Mouse (Mus musculus): ENCODE results near the gene Cntn5. TPM values are rescaled to one million over a fixed set of nuclear protein-coding genes. Genes with fewer than 3 reads are reported as not detected.

Cntn5 gene
- total RNA-seq, 2 experiments from 2014 or later = 9.8 to 14.2 TPM

- no peak for DNase-seq (ENCODE audit: extremely low spot score in 1 of 2, low spot score in 1 of 2)
Observed at GRCm38 (mm10) chr9:10265616-10266015, 639.0 kb downstream of the Cntn5 start.

- DNase-seq (ENCODE audit: extremely low spot score in 1 of 2, low spot score in 1 of 2) = no peak
Observed at GRCm38 (mm10) chr9:10233364-10233763, 671.2 kb downstream of the Cntn5 start.

- DNase-seq (ENCODE audit: extremely low spot score in 1 of 2, low spot score in 1 of 2) = no peak
Observed at GRCm38 (mm10) chr9:10232066-10232465, 672.5 kb downstream of the Cntn5 start.

GRCm38 (mm10) chr9:10230973-10231372, 673.6 kb downstream of the Cntn5 start:
- DNase-seq (ENCODE audit: extremely low spot score in 1 of 2, low spot score in 1 of 2) = no peak

- no peak for DNase-seq (ENCODE audit: extremely low spot score in 1 of 2, low spot score in 1 of 2)
Observed at GRCm38 (mm10) chr9:10229716-10230115, 674.9 kb downstream of the Cntn5 start.

- DNase-seq (ENCODE audit: extremely low spot score in 1 of 2, low spot score in 1 of 2) = no peak
Observed at GRCm38 (mm10) chr9:10226013-10226412, 678.6 kb downstream of the Cntn5 start.

GRCm38 (mm10) chr9:10186063-10186462, 718.5 kb downstream of the Cntn5 start:
- no peak for DNase-seq (ENCODE audit: extremely low spot score in 1 of 2, low spot score in 1 of 2)

- DNase-seq (ENCODE audit: extremely low spot score in 1 of 2, low spot score in 1 of 2) = no peak
Observed at GRCm38 (mm10) chr9:10170526-10170925, 734.0 kb downstream of the Cntn5 start.

GRCm38 (mm10) chr9:10121350-10122057, 783.1 kb downstream of the Cntn5 start:
- no peak for DNase-seq (ENCODE audit: extremely low spot score in 1 of 2, low spot score in 1 of 2)

GRCm38 (mm10) chr9:10116581-10116980, 788.0 kb downstream of the Cntn5 start:
- no peak for DNase-seq (ENCODE audit: extremely low spot score in 1 of 2, low spot score in 1 of 2)

GRCm38 (mm10) chr9:10109156-10109555, 795.4 kb downstream of the Cntn5 start:
- DNase-seq (ENCODE audit: extremely low spot score in 1 of 2, low spot score in 1 of 2) = no peak

- DNase-seq (ENCODE audit: extremely low spot score in 1 of 2, low spot score in 1 of 2) = no peak
Observed at GRCm38 (mm10) chr9:10107861-10108260, 796.7 kb downstream of the Cntn5 start.

GRCm38 (mm10) chr9:10101812-10102440, 802.6 kb downstream of the Cntn5 start:
- DNase-seq (ENCODE audit: extremely low spot score in 1 of 2, low spot score in 1 of 2) = no peak

GRCm38 (mm10) chr9:10076282-10076681, 828.3 kb downstream of the Cntn5 start:
- no peak for DNase-seq (ENCODE audit: extremely low spot score in 1 of 2, low spot score in 1 of 2)

- DNase-seq (ENCODE audit: extremely low spot score in 1 of 2, low spot score in 1 of 2) = no peak
Observed at GRCm38 (mm10) chr9:10073401-10073800, 831.2 kb downstream of the Cntn5 start.

GRCm38 (mm10) chr9:10072860-10073259, 831.7 kb downstream of the Cntn5 start:
- no peak for DNase-seq (ENCODE audit: extremely low spot score in 1 of 2, low spot score in 1 of 2)

- DNase-seq (ENCODE audit: extremely low spot score in 1 of 2, low spot score in 1 of 2) = no peak
Observed at GRCm38 (mm10) chr9:10071271-10071670, 833.3 kb downstream of the Cntn5 start.

- no peak for DNase-seq (ENCODE audit: extremely low spot score in 1 of 2, low spot score in 1 of 2)
Observed at GRCm38 (mm10) chr9:10044969-10045789, 859.4 kb downstream of the Cntn5 start.

- no peak for DNase-seq (ENCODE audit: extremely low spot score in 1 of 2, low spot score in 1 of 2)
Observed at GRCm38 (mm10) chr9:10043001-10043400, 861.6 kb downstream of the Cntn5 start.

GRCm38 (mm10) chr9:10015129-10015528, 889.4 kb downstream of the Cntn5 start:
- no peak for DNase-seq (ENCODE audit: extremely low spot score in 1 of 2, low spot score in 1 of 2)

- no peak for DNase-seq (ENCODE audit: extremely low spot score in 1 of 2, low spot score in 1 of 2)
Observed at GRCm38 (mm10) chr9:9984028-9984427, 920.5 kb downstream of the Cntn5 start.
